Mouse (Mus musculus) intestine, postnatal 0 days (tissue): ENCODE measurements around the gene Gm42791. TPM values are rescaled to one million over a fixed set of nuclear protein-coding genes. Genes with fewer than 3 reads are reported as not detected.

Experiments used
- ATAC-seq: fragments of 200-750 bp; cut with Nextera tagmentation; 2 replicates; pipeline ENCODE4 v1.8.0; 2017; ENCODE audit warnings: mild to moderate bottlenecking, moderate TSS enrichment, moderate library complexity
- H3K27ac ChIP-seq: fragments of 300-500 bp; sonication (generic); 2 replicates; pipeline ENCODE4 v1.5.1; 2014; ENCODE audit warnings: mild to moderate bottlenecking, low read depth, low read length, moderate library complexity
- H3K27me3 ChIP-seq: fragments of 300-500 bp; sonication (generic); replicated peaks from 2 replicates; pipeline ENCODE4 v1.6.1; 2014; ENCODE audit warnings: low read length, mixed read lengths; ENCODE audit not compliant: control insufficient read depth, insufficient read depth
- H3K36me3 ChIP-seq: fragments of 300-500 bp; sonication (generic); 2 replicates; pipeline ENCODE4 v1.6.1; 2014; ENCODE audit warnings: mild to moderate bottlenecking, moderate library complexity; ENCODE audit not compliant: control insufficient read depth, insufficient read depth
- H3K4me1 ChIP-seq: fragments of 300-500 bp; sonication (generic); replicated peaks from 2 replicates; pipeline ENCODE4 v1.6.1; 2014; ENCODE audit warnings: antibody characterized with exemption, low read length, mixed read lengths; ENCODE audit not compliant: control insufficient read depth, insufficient read depth
- H3K4me2 ChIP-seq: fragments of 300-500 bp; sonication (generic); replicated peaks from 2 replicates; pipeline ENCODE4 v1.6.1; 2014; ENCODE audit warnings: low read depth, mild to moderate bottlenecking, moderate library complexity
- H3K4me3 ChIP-seq: fragments of 300-500 bp; sonication (generic); 2 replicates; pipeline ENCODE4 v1.5.1; 2014; ENCODE audit warnings: low read depth, low read length
- H3K9ac ChIP-seq: fragments of 300-500 bp; sonication (generic); 2 replicates; pipeline ENCODE4 v1.6.1; 2014; ENCODE audit warnings: mild to moderate bottlenecking, low read depth, low read length
- H3K9me3 ChIP-seq: fragments of 300-500 bp; sonication (generic); 2 replicates; pipeline ENCODE4 v1.6.1; 2016; ENCODE audit warnings: mixed run types; ENCODE audit not compliant: control insufficient read depth
- CTCF ChIP-seq: sonication (generic); IDR thresholded peaks from 2 replicates; pipeline ENCODE4 v1.5.1; 2016; ENCODE audit warnings: low read depth, mild to moderate bottlenecking, control low read depth, antibody characterized with exemption, moderate library complexity
- WGBS: fragments of 180-500 bp; shearing (Covaris S2); extraction: QIAGEN DNeasy Blood & Tissue Kit; methylation state at CpG from one replicate; pipeline ENCODE4 v1.1.7; 2014; 5-methylcytosine and 5-hydroxymethylcytosine counted together
- polyA plus RNA-seq: library from polyadenylated mRNA; unstranded; fragments of >200 nt; fragmentation: Nextera tagmentation; extraction: Ambion mirVana; gene quantifications from 2 replicates; pipeline ENCODE4 v1.2.1, GENCODE M21; 2015

Gene Gm42791
- polyA plus RNA-seq, 1 experiment from 2014 or later = not detected

DNA sequence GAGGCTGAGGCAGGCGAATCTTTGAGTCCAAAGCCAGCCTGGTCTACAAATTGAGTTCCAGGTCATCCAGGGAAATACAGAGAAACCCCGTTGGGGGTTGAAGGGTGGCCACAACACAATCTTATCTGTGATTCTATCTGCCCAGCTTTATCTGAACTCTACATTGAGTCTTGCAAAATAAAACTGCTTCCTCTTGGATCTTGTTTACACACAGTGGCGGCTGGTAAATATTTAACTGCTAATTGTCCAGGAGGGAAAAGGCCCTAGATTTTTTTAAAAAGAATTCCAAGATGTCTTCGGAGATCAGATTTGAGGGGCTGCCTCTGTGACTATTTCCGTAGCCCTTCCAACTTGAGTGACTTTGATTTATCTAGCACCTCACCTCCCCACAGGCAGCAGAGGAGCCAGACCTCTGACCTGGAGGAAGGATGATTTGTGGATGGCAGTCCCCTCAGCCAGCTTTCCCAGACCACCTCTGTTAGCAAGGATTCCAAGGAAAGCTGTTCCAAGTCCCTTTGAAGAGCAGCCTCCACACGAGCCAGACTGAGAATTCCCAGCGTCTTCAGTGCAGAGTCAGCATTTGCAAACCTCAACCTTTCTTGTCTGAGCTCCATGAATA is 25.9 kb downstream of the Gm42791 start:
- ATAC-seq = 0 out of 2 replicates have a peak, but pooled peaks have one; percentile 41
- H3K4me3 ChIP-seq = no peak overlapping the region
- H3K4me1 ChIP-seq = no peaks in the 10 kb centered on the region; the same call in 1 of the 2 replicates
- no peaks in the 10 kb centered on the region for H3K9me3 ChIP-seq
- no peak overlapping the region for H3K27ac ChIP-seq
- TF ChIP-seq CTCF = no peak
- H3K9ac ChIP-seq = no peak overlapping the region
- H3K4me2 ChIP-seq = peak overlapping the region; percentile 13; the same call in 1 of the 2 replicates
- 39% methylated on average over 7 of the region's 7 CpGs for WGBS
- no peaks in the 10 kb centered on the region for H3K36me3 ChIP-seq
- no peaks in the 10 kb centered on the region for H3K27me3 ChIP-seq

DNA sequence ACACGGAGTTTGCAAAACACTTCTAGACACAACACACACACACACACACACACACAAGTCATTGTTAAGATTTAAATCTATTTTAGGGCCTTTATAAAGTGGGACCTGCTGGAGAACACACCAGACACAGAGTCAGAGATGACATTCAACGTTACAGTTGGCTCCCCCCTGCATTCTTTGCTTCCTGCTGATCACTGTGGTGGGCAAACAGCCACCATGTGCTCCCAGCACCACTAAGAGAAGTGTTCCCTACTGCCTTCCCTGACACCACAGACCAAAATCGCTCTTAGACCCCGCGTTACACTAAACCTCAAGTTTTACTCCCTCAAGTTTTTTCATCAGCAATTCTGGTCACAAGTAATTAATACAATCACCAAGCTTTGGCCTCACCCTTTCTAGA is 26.8 kb downstream of the Gm42791 start:
- TF ChIP-seq CTCF = no peak
- 72% methylated on average over 5 of the region's 5 CpGs for WGBS
- no peak overlapping the region for H3K4me2 ChIP-seq

DNA sequence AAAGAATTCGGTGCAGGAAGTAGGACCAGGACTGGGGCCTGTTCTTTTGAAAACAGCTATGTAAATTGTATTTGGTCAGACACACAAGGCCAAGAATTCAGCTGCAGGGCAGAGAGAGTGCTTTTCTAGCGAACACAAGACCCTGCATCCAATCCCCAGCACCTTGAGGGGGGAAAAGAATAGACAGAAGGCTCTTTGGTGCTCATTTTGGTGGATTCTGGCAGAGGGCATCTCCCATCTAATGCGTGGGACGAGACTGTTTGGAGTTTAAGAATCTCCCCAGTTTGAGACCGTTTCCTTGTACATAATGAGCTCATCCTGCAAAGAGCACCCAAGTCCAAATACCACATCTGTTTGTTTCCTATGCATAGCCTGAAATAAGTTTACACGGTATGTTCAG is 28.6 kb downstream of the Gm42791 start:
- no peaks in the 10 kb centered on the region for H3K36me3 ChIP-seq
- H3K9me3 ChIP-seq = no peaks in the 10 kb centered on the region
- H3K9ac ChIP-seq = no peak overlapping the region
- no peak overlapping the region for H3K4me3 ChIP-seq
- H3K27me3 ChIP-seq = no peaks in the 10 kb centered on the region
- ATAC-seq = no peak
- no peaks in the 10 kb centered on the region; the same call in 1 of the 2 replicates for H3K4me1 ChIP-seq
- TF ChIP-seq CTCF = no peak
- H3K4me2 ChIP-seq = no peak overlapping the region; the same call in 1 of the 2 replicates
- peak overlapping the region; percentile 60; the same call in 1 of the 2 replicates for H3K27ac ChIP-seq
- WGBS = 41% methylated on average over 6 of the region's 6 CpGs

More for the DNA sequence above, 26.8 kb downstream of the Gm42791 start:
- no peak overlapping the region for H3K27ac ChIP-seq
- H3K4me3 ChIP-seq = no peak overlapping the region
- no peak for ATAC-seq
- H3K9ac ChIP-seq = no peak overlapping the region
- H3K36me3 ChIP-seq = no peaks in the 10 kb centered on the region
- no peaks in the 10 kb centered on the region for H3K27me3 ChIP-seq
- H3K4me1 ChIP-seq = no peaks in the 10 kb centered on the region; the same call in 1 of the 2 replicates
- no peaks in the 10 kb centered on the region for H3K9me3 ChIP-seq

DNA sequence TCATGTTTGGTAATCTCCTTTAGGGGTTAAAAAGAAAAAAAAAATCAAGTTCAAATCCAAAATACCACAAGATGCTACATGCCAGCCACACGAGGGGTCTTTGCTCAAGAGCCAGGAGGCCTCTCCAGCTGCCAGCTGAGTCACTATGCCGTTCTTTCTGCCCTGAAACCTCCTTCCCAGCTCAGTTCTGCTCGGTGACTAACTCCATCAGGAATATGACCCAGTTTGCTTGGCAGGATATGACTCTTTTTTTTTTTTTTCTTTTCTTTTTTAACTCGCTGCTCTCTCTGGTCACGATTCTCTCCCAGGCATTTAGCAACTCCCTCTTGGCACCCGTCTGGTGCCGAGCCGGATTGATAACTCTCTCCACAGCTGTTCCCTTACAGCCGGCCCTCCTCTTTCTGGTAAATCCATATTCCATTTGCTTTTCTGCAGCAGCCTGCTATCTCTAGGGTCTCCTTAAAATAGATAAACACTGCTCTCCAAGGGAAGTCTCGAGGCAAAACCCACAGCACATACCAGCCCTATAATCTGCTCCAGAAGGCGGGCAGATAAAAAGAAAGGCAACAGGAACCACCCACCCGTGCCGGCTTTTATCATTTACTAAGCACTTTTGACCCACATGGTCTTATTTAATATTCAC is 29.1 kb downstream of the Gm42791 start:
- Histone ChIP-seq H3K9ac (no peak overlapping the region), H3K36me3 (no peaks in the 10 kb centered on the region), H3K4me2 (no peak overlapping the region; the same call in 1 of the 2 replicates), H3K4me1 (no peaks in the 10 kb centered on the region; the same call in 1 of the 2 replicates), H3K4me3 (no peak overlapping the region), H3K9me3 (no peaks in the 10 kb centered on the region), H3K27me3 (no peaks in the 10 kb centered on the region), H3K27ac (peak overlapping the region; percentile 60; the same call in 1 of the 2 replicates)
- no peak for TF ChIP-seq CTCF
- 13% methylated on average over 13 of the region's 13 CpGs for WGBS
- peak; percentile 11; the same call in 1 of the 2 replicates for ATAC-seq

- Histone ChIP-seq H3K4me2 (no peak overlapping the region), H3K9me3 (no peaks in the 10 kb centered on the region), H3K4me3 (no peak overlapping the region), H3K36me3 (no peaks in the 10 kb centered on the region), H3K27ac (0 out of 2 replicates have a peak overlapping the region, but pooled peaks have one; percentile 60), H3K4me1 (no peaks in the 10 kb centered on the region; the same call in 1 of the 2 replicates), H3K9ac (no peak overlapping the region), H3K27me3 (no peaks in the 10 kb centered on the region)
- no peak for ATAC-seq
- TF ChIP-seq CTCF = no peak
- WGBS = 57% methylated on average over 15 of the region's 15 CpGs
These were observed 29.8 kb downstream of the Gm42791 start for GRCm38 (mm10) chr5:148965089-148965591.

GRCm38 (mm10) chr5:148964251-148964650 is 30.7 kb downstream of the Gm42791 start:
- TF ChIP-seq CTCF = no peak
- Histone ChIP-seq H3K27ac (no peak overlapping the region), H3K9ac (no peak overlapping the region), H3K36me3 (no peaks in the 10 kb centered on the region), H3K9me3 (no peaks in the 10 kb centered on the region), H3K4me2 (no peak overlapping the region), H3K4me1 (peaks cover 2% of the 10 kb centered on the region; the same call in 1 of the 2 replicates), H3K27me3 (no peaks in the 10 kb centered on the region), H3K4me3 (no peak overlapping the region)
- 87% methylated on average over 1 of the region's 1 CpGs for WGBS
- no peak for ATAC-seq
